ENCODE assay signal across 15 mouse cellular contexts in the genomic region with DNA sequence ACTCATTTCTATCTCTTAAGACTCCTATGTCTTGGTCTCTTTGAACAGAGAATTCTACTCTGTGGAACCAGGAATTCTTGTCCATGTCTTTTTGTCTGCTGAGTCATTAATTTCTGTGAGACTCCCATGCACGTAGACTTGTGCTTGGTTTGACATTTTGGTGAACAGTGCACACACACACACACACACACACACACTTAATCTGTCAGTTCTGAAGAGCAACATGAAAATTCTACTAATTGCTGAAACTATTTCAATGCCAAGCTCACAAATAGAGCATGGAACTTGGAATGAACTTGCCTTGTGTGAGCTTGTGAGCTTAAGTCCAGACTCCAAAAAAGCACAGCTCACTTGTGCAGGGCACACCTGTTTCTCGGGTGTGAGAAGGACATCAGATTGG.
"Had no signal": no experiment of that assay in that cellular context is flagged by ENCODE, and none has a peak within 500 bp of the region (broad histone marks: within the 10 kb centered on the region; RNA-seq: fewer than 3 reads in every experiment).

No protein-coding gene starts in this region.

- DNase-seq: cerebellum, adult 9-10 months; cerebellum, adult 9-11 months; cerebellum, postnatal 10 days; cerebellum, postnatal 25 days; cerebellum, postnatal 36 days; embryo, embryonic 11 days; forebrain, postnatal 0 days; gastrocnemius, adult 2 months; gastrocnemius, postnatal 10 days; gastrocnemius, postnatal 14 days; gastrocnemius, postnatal 25 days; gastrocnemius, postnatal 36 days; heart, adult 11 months; heart, adult 18-20 months; heart, adult 2 months had no signal
